Mouse (Mus musculus): ENCODE results near the gene Golt1b. TPM values are rescaled to one million over a fixed set of nuclear protein-coding genes. Genes with fewer than 3 reads are reported as not detected.
A peak's percentile ranks its signal among the peaks of the same experiment; 100 is the strongest.

Golt1b gene
- total RNA-seq, 1 experiment, result 86.2 TPM

DNA sequence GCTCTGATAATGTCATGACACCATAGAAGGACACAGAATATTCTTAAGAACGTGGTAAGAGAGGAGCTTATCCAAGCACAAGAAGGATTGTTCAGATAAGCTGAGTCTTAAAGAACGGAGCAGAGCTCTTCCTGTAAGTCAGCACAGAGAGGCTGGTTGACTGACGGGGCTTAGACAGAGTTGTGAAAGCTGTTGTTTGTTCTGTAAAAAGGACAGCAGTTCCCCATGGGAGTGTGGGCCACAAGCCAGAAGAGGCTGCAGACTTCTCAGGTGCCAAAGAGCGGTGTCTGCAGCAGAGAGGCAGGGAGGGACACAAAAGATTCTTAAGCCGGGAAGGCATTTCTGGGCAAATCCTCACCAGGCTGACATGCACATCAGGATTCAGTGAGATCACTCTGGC lies 7.6 kb downstream of the Golt1b start:
- Histone ChIP-seq H3K9ac (ENCODE audit: insufficient read depth, low read depth, low read length, poor library complexity, severe bottlenecking) (no peak overlapping the region), H3K27ac (ENCODE audit: insufficient read depth, low read depth, low read length, poor library complexity, severe bottlenecking) (no peak overlapping the region), H3K36me3 (ENCODE audit: control insufficient read depth, insufficient read depth, low read length, poor library complexity, severe bottlenecking) (peaks cover 26% of the 10 kb centered on the region), H3K4me1 (ENCODE audit: control insufficient read depth in 2 of 2, insufficient read depth in 2 of 2, low read length in 2 of 2, poor library complexity in 1 of 2) (peaks cover 0 to 3% of the 10 kb centered on the region in 2 experiments; a peak in 2 of 4 replicates), H3K4me3 (ENCODE audit: insufficient read depth in 1 of 2, low read depth in 1 of 2, low read length in 2 of 2, poor library complexity in 1 of 2, severe bottlenecking in 1 of 2) (no peak overlapping the region), H3K9me3 (ENCODE audit: control insufficient read depth, insufficient read depth, low read depth, low read length) (no peaks in the 10 kb centered on the region)
- in situ Hi-C loops (cut with MboI; ENCODE audit: low sequenced_read_pairs in 2 of 2, unreplicated experiment in 2 of 2), result no loop called here
- no peak for DNase-seq (ENCODE audit: low read depth, low spot score)
- TF ChIP-seq ZNF384 (IDR thresholded peaks at IDR 0.05; ENCODE audit: low read depth, low read length) (no peak), MAFK (IDR thresholded peaks at IDR 0.05; ENCODE audit: insufficient read depth, low read depth, low read length) (no peak), CHD2 (IDR thresholded peaks at IDR 0.05; ENCODE audit: low read depth, low read length) (no peak), ZC3H11A (IDR thresholded peaks at IDR 0.05; ENCODE audit: borderline replicate concordance, low read depth, low read length) (no peak), HCFC1 (IDR thresholded peaks at IDR 0.05; ENCODE audit: borderline replicate concordance, insufficient read depth, low read length) (no peak)

DNA sequence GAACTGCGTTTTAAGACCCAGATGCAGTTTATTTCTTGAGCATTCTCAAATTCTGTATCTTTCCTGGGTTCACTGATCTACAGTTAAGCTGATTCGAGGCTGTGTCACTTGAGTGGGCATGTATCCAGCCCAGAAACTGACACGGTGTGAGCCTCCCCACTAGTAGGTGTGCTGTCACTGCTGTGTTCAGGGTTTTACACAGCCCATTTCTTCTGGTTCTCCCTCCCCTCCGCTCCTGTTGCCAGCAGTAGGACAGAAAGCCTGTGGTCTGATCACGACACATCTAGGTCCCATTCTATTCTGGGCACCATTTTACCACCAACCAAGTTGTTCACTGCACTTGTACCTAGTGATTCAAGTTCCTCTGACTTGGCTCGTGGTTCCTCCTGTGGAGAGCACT lies 8.7 kb downstream of the Golt1b start:
- in situ Hi-C loops (cut with MboI; ENCODE audit: low sequenced_read_pairs in 2 of 2, unreplicated experiment in 2 of 2), result no loop called here
- no peak overlapping the region for H3K4me3 ChIP-seq (ENCODE audit: insufficient read depth in 1 of 2, low read depth in 1 of 2, low read length in 2 of 2, poor library complexity in 1 of 2, severe bottlenecking in 1 of 2)
- TF ChIP-seq CHD2 (IDR thresholded peaks at IDR 0.05; ENCODE audit: low read depth, low read length), result no peak
- H3K27ac ChIP-seq (ENCODE audit: insufficient read depth, low read depth, low read length, poor library complexity, severe bottlenecking), result no peak overlapping the region
- H3K9ac ChIP-seq (ENCODE audit: insufficient read depth, low read depth, low read length, poor library complexity, severe bottlenecking), result no peak overlapping the region
- DNase-seq (ENCODE audit: low read depth, low spot score), result no peak
- H3K4me1 ChIP-seq (ENCODE audit: control insufficient read depth in 2 of 2, insufficient read depth in 2 of 2, low read length in 2 of 2, poor library complexity in 1 of 2), result peaks cover 0 to 1% of the 10 kb centered on the region in 2 experiments; a peak in 2 of 4 replicates
- peaks cover 26% of the 10 kb centered on the region for H3K36me3 ChIP-seq (ENCODE audit: control insufficient read depth, insufficient read depth, low read length, poor library complexity, severe bottlenecking)
- H3K9me3 ChIP-seq (ENCODE audit: control insufficient read depth, insufficient read depth, low read depth, low read length), result no peaks in the 10 kb centered on the region

DNA sequence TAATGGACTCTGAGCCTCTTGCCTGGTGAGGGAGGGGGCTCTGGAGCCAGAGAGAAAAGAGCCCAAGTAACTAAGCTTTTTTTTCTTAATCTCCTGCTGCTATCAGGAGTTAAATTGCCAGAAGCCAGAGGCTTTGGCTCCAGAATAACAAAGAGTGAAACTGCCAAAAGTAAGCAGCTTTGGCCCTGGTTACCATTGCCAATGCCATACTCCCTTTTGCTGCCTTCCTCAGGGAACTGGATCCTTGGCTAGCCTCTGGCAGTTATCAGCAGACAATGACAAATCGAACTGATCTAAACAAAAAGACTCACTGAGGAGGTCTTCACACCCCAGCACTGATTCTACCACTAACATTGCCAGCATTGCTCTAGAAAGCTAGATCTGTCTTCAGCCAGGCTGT lies 24.1 kb downstream of the Golt1b start:
- no peak overlapping the region for H3K4me3 ChIP-seq (ENCODE audit: insufficient read depth in 1 of 2, low read depth in 1 of 2, low read length in 2 of 2, poor library complexity in 1 of 2, severe bottlenecking in 1 of 2)
- no peaks in the 10 kb centered on the region for H3K4me1 ChIP-seq (ENCODE audit: control insufficient read depth in 2 of 2, insufficient read depth in 2 of 2, low read length in 2 of 2, poor library complexity in 1 of 2)
- H3K27ac ChIP-seq (ENCODE audit: insufficient read depth, low read depth, low read length, poor library complexity, severe bottlenecking), result no peak overlapping the region
- no peak for DNase-seq (ENCODE audit: low read depth, low spot score)
- H3K9me3 ChIP-seq (ENCODE audit: control insufficient read depth, insufficient read depth, low read depth, low read length), result no peaks in the 10 kb centered on the region
- no peak overlapping the region for H3K9ac ChIP-seq (ENCODE audit: insufficient read depth, low read depth, low read length, poor library complexity, severe bottlenecking)
- no peak for TF ChIP-seq ZNF384 (IDR thresholded peaks at IDR 0.05; ENCODE audit: low read depth, low read length)
- no peak for TF ChIP-seq CHD2 (IDR thresholded peaks at IDR 0.05; ENCODE audit: low read depth, low read length)
- TF ChIP-seq ZC3H11A (IDR thresholded peaks at IDR 0.05; ENCODE audit: borderline replicate concordance, low read depth, low read length), result no peak
- TF ChIP-seq HCFC1 (IDR thresholded peaks at IDR 0.05; ENCODE audit: borderline replicate concordance, insufficient read depth, low read length), result no peak
- TF ChIP-seq MAFK (IDR thresholded peaks at IDR 0.05; ENCODE audit: insufficient read depth, low read depth, low read length), result no peak
- in situ Hi-C loops (cut with MboI; ENCODE audit: low sequenced_read_pairs in 2 of 2, unreplicated experiment in 2 of 2), result no loop called here
- H3K36me3 ChIP-seq (ENCODE audit: control insufficient read depth, insufficient read depth, low read length, poor library complexity, severe bottlenecking), result no peaks in the 10 kb centered on the region

DNA sequence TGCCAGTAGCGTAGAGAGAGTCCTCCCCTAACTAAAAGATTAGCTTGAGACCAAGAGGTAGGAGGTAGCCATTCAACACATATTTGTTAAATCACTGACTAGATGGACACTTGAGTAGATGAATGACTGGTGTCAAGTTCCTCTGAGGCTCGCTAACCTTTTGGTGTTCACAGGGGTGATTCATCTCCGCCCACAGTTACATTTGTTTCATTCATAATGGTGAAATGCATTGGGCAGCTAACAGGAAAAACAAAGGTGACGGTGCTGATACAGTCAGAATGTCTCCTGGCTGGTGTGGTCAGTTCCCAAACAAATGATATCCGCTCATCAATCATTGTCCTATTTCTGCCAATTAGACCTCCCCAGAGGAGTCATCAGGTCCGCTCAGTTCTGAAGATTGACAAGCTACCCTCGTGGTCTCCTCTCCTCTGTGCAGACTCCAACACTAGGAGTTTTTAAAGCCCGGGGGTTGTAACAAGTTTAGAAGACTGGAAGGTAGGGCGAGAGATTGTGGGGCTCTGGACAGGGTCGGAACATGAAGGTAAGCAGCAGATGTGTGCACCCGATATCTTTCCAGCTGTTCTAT lies 26.0 kb downstream of the Golt1b start, which contains the start of gene Spx:
Spx (plus strand) TSS at position 536 of the 586 bp plus-strand sequence.
- H3K9me3 ChIP-seq (ENCODE audit: control insufficient read depth, insufficient read depth, low read depth, low read length), result no peaks in the 10 kb centered on the region
- in situ Hi-C loops (cut with MboI; ENCODE audit: low sequenced_read_pairs in 2 of 2, unreplicated experiment in 2 of 2), result no loop called here
- H3K36me3 ChIP-seq (ENCODE audit: control insufficient read depth, insufficient read depth, low read length, poor library complexity, severe bottlenecking), result no peaks in the 10 kb centered on the region
- TF ChIP-seq ZC3H11A (IDR thresholded peaks at IDR 0.05; ENCODE audit: borderline replicate concordance, low read depth, low read length) (no peak), HCFC1 (IDR thresholded peaks at IDR 0.05; ENCODE audit: borderline replicate concordance, insufficient read depth, low read length) (no peak), MAFK (IDR thresholded peaks at IDR 0.05; ENCODE audit: insufficient read depth, low read depth, low read length) (no peak), ZNF384 (IDR thresholded peaks at IDR 0.05; ENCODE audit: low read depth, low read length) (no peak), CHD2 (IDR thresholded peaks at IDR 0.05; ENCODE audit: low read depth, low read length) (no peak)
- H3K4me1 ChIP-seq (ENCODE audit: control insufficient read depth in 2 of 2, insufficient read depth in 2 of 2, low read length in 2 of 2, poor library complexity in 1 of 2), result no peaks in the 10 kb centered on the region
- peak within 1 kb of the TSS in 1 of 2 experiments; percentile 32; a peak in 1 of 4 replicates for H3K4me3 ChIP-seq (ENCODE audit: insufficient read depth in 1 of 2, low read depth in 1 of 2, low read length in 2 of 2, poor library complexity in 1 of 2, severe bottlenecking in 1 of 2)
- H3K9ac ChIP-seq (ENCODE audit: insufficient read depth, low read depth, low read length, poor library complexity, severe bottlenecking), result no peak within 1 kb of the TSS
- DNase-seq (ENCODE audit: low read depth, low spot score), result no peak
- no peak within 1 kb of the TSS for H3K27ac ChIP-seq (ENCODE audit: insufficient read depth, low read depth, low read length, poor library complexity, severe bottlenecking)

DNA sequence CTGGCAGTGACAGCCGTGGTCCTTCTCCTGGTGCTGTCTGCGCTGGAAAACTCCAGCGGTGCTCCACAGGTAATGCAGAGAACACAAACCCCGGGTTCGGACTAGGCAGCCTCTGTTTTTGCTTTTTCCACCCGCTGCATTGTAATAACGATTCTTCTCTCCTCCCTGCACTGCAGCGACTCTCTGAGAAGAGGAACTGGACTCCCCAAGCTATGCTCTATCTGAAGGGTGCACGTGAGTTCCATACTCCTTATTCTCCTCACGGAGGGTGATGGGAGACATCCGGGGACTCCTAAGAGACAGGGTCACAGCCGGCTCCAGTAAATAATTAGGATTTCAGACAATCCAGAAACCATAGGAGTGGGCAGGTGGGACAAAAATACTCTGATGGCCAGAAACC lies 26.8 kb downstream of the Golt1b start:
- Histone ChIP-seq H3K36me3 (ENCODE audit: control insufficient read depth, insufficient read depth, low read length, poor library complexity, severe bottlenecking) (no peaks in the 10 kb centered on the region), H3K9me3 (ENCODE audit: control insufficient read depth, insufficient read depth, low read depth, low read length) (no peaks in the 10 kb centered on the region), H3K4me1 (ENCODE audit: control insufficient read depth in 2 of 2, insufficient read depth in 2 of 2, low read length in 2 of 2, poor library complexity in 1 of 2) (no peaks in the 10 kb centered on the region), H3K4me3 (ENCODE audit: insufficient read depth in 1 of 2, low read depth in 1 of 2, low read length in 2 of 2, poor library complexity in 1 of 2, severe bottlenecking in 1 of 2) (0 out of 4 replicates have a peak overlapping the region, but pooled peaks of 1 of the 2 experiments have one; percentile 32), H3K27ac (ENCODE audit: insufficient read depth, low read depth, low read length, poor library complexity, severe bottlenecking) (no peak overlapping the region), H3K9ac (ENCODE audit: insufficient read depth, low read depth, low read length, poor library complexity, severe bottlenecking) (no peak overlapping the region)
- no peak for TF ChIP-seq HCFC1 (IDR thresholded peaks at IDR 0.05; ENCODE audit: borderline replicate concordance, insufficient read depth, low read length)
- TF ChIP-seq MAFK (IDR thresholded peaks at IDR 0.05; ENCODE audit: insufficient read depth, low read depth, low read length), result no peak
- no peak for TF ChIP-seq ZNF384 (IDR thresholded peaks at IDR 0.05; ENCODE audit: low read depth, low read length)
- no peak for TF ChIP-seq CHD2 (IDR thresholded peaks at IDR 0.05; ENCODE audit: low read depth, low read length)
- no peak for TF ChIP-seq ZC3H11A (IDR thresholded peaks at IDR 0.05; ENCODE audit: borderline replicate concordance, low read depth, low read length)
- in situ Hi-C loops (cut with MboI; ENCODE audit: low sequenced_read_pairs in 2 of 2, unreplicated experiment in 2 of 2), result no loop called here
- no peak for DNase-seq (ENCODE audit: low read depth, low spot score)
